Mouse (Mus musculus) liver, postnatal 0 days (tissue): ENCODE data around the gene Znhit2.

Source experiments
- CTCF ChIP-seq: sonication (generic); IDR thresholded peaks from 2 replicates; pipeline ENCODE4 v1.5.1; 2016; ENCODE audit warnings: antibody characterized with exemption, low read depth
- EP300 ChIP-seq: IDR thresholded peaks from 2 replicates; pipeline ENCODE4 v1.6.1; 2016; ENCODE audit warnings: antibody characterized with exemption, low read depth, mild to moderate bottlenecking

DNA sequence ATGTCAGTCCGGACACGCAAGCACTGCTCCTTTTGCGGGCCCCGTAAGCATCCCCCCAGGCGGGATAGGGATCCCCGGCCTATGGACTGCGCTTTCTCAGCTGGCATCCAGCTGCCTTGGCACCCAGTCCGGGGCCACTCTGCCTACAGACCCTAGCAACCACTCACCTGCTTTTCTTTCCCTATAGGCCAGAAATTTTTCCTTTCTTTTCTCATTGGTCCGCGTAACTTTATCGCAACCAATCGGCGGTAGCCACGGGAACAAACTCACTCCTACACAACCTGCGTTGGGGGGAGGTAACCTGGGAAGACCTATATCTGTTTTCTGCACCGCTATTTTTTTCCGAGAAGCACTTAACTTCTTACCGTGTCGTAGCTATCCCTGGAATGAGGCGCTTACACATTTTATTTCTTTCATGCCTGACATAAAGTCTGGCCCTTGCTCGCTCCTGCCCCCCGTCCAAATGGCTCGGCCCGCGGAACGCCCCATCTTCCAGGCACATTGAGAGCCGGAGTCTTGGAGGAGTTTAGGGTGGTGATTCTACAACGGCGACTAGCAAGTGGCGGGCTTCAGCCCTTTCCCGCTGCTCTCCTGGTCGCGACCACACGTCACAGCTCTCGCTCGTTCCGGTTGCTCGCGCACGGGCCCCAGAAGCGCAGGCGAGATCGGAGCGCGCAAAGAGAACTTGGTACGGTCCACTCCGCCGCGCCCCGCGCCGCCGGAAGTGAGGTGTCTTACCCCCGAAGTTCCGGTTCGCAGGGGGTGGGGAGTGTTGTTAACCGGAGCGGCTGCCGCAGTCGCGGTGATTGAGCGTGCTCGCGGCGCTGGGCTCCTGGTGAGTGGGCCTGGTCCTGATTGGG, 14.5 kb upstream of the Znhit2 start, which contains the start of gene Syvn1:
- TF ChIP-seq CTCF (peak; percentile 27; the same call in 1 of the 2 replicates), EP300 (peak; percentile 60)
